Mouse (Mus musculus) telencephalon, adult 2 months (tissue): ENCODE results near the gene Actb.

Source experiments
- DNase-seq: peaks from one replicate; pipeline ENCODE4 v3.0.0-alpha.2; 2011; ENCODE audit warnings: low read depth, low spot score

Actb gene

DNA sequence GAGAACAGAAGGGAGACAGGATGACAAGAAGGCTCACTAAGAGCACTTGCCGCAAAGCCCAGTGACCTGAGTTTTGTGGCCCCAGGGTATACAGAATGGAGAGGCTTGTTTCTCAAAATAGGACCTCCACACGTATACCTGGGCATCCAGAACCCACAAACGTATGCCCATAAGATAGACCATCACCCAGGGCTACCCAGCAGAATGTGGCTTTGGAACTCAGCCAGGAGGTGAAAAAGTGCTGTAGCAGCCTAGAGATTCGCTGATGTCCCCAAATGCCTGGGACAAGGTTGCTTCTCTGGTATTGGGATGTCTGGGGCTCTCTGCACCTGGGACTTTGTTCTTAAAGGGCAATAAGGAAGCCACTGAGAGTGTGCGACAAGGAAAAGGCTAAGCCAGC, 15.7 kb upstream of the Actb start:
- no peak for DNase-seq

DNA sequence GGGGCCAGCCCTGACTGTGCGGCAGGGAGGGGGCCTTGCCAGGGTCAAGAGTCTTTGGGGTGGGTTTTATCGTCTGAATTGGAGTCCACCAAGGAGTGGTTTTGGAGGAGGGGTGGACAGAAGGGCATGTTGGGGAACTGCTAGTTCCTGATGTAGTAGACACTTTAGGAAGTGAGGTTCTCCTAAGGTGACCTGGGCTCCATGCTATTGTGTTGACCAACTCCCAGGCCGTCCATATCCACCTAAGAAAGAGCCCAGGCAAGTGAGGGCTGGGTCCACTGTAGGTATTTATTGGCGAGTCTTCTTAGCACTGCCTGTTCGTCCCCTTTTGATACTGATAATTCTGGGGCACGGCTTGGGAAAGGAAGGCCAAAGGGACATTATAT, 14.5 kb upstream of the Actb start:
- DNase-seq, result no peak

DNA sequence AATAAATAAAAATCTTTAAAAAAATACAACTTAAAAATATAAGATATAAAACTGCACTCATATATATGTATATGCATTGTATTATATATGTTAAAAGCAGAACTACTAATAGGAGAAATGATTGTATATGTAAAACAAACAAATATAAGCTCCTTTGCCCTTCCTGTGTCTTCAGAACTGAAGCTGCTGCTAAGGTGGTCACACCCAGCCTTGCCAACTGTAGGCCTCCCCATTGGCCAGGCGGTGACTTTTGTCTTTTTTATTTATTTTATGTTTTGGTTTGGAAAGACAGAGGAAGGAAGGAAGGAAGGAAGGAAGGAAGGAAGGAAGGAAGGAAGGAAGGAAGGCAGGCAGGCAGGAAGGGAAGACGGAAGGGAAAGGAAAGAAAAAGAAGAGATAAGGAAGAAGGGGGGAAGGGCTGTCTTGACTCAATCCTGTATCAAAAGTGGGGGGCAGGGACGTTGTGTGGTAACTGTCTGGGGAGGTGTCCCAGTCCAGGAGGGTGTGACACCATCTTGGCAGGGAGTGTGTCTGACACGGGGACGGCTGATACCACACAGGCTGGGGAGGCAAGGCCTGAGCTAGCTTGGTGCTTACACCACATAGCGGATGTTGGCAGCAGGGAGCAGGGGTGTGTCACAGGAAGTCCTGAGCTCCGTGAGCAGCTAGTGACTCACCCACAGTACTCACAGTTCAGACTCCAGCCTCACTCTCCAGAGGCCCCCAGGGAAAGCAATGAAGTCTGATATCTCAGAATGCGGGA, 13.9 kb upstream of the Actb start:
- DNase-seq, result no peak

DNA sequence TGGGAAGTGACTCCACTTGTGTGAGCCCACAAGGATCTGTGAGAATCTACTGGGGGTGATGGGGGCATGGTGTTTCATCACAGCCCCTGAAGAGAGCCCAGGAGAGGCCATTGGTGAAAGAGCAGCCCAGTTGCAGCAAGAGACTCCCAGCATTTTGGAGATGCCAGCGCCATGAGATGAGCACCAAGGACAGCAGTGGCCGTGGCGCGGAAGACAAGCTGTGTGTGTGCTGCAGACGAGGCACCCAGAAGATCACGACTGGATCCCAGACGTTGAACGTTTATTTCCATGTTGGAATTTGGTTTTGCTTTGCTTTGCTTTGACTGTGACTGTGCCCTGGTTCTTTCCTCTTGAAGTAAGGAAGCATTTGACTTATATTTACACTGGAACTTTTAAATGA, 10.8 kb upstream of the Actb start:
- DNase-seq, result no peak

DNA sequence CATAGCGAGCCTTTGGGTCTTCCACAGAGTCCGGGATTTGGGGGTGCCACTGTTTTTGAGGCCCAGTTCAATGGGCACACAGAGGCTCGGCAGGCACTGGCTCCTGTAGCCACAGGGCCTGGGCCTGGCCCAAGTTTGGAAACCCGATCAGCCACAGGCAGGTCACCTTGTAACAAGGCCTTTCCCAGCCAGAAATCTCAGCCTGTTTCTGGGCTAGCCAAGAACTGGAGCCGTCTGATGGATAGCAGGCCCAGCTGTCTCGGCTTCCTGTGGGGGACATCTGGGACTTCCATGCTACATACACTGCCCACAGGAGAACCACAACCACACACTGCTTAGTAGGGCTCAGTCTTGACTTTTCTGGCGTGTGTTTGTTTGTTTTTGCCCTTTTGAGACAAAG, 10.0 kb upstream of the Actb start:
- no peak for DNase-seq

DNA sequence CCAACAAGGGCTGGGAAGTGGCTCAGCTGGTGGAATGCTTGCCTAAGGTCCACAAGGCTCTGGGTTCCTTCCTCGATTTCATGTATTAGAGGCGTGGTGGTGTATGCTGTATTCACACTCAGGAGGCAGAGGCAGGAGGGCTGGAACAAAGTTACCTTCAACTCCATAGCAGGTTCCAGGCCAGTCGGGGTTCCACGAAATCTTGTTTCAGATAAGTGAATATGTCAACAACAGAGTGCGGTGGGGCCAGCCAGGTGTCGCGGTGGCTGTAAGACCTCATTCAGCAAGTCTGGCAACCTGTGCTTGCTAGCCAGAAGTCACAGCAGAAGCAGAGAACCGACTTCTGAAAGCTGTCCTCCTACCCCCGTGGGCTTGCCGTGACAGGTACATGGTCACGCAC, 8.7 kb upstream of the Actb start:
- no peak for DNase-seq

DNA sequence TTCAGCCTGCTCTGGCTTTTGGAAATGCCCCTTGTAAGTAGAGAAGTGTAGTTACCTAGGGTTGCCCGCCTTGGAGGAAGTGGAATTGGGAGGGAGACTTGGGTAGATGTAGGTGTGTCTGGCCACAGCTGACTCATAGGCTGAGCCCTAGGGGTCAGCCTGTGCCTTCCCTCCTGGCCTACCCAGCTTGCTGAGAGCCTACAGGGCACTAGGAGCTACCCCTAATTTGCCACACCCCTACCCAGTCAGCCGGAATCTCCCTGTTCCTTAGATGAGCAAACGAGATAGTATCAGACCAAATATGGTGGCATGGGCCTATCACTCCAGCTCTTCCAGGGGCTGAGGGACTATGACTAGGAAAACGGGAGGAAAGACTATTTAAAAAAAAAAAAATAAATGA, 6.2 kb upstream of the Actb start:
- DNase-seq, result no peak

DNA sequence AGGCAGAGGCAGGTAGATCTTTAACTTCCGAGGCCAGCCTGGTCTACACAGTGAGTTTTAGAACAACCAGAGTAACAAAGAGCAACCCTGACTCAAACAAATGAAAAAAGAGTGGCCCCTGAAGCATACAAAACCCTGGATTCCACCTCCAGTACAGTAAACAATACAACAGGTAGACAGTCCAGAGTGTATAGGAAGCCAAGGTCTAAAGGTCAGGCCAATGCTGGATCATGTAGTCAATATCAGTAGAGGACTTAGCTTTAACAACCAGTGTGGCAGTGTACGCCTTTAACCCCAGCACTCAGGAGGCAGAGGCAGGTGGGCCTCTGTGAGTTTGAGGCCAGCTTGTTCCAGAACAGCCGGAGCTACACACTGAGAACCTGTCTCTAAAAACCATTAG, 5.8 kb upstream of the Actb start:
- no peak for DNase-seq

DNA sequence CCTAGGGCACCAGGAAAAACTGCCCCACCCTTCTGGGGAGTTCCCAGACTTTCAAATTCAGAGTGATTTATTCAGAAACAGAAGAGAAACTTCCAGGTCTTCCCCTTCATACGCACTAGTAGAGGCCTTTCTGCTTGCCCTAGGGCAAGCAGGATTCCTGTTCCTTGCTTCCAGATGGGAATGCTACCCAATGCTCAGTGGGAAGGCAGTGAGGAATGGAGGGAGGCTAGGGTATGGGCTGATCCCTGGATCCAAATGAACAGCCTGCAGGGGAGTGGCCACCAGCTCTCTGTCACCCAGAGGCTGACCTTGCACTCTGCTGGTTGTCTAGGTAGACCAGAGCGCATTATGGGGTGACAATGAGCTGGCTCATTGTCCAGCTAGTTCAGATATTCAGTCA, 5.1 kb upstream of the Actb start:
- DNase-seq, result no peak

DNA sequence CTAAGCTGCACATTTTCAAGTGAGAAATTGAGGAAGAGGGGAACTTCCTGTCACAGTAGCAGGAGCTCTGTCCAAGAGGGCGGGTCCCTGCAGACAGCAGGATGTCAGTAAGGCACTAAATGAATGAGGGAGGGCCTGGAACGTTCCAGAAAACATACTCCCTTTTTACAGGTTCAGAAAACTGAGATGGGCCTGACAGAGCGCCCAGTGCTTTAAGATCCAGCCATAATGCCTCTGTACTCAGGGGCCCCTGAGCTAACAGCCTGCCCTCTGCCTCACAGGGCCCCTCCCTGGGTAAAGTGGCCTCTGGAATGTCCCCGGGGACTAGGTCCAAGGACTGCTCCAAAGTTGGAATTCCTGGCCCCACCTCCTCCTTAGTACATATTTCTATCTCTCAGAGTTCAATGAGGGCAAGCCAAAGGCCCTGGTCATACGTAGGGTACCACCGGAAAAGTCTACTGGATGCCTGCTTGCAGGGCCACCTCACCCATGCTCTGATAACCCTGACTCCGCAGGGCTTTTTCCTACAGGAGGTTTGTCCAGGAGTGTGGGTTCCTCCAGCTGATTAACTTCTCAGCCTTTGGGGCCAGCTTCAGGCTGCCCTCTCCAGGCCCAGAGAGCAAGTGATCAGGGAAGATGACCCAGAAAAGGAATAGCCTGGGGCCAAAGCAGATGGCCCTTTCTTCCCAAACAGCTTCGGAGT, 3.2 kb upstream of the Actb start:
- no peak for DNase-seq

DNA sequence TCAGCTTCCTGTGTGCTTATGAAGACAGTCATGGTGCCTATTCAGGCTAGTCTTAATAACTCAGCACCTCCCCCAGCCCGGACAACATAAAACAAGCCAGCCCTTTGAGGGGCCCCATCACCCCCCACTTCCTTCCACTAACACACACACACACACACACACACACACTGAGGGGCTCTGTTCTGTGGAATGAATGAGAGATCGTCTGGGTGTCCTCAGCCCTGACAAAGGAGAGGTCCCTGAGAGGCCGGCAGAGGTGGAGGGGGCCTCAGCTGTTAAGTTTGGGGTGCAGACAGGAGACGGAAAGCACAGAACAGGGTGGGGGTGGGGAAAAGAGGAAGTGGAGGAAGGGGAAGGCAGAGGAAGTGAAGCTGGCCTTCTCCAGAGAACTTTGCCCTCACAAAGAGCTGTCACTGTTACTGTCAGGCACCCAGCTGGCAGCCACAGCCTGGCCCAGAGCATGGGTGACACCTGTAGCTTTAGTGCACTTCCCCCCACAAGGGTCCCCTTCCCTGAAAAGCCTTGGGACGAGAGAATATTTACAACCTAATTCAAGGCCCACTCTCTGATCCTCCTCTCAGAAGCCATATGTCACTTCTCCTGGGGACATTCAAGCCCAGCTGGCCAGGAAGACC, 2.5 kb upstream of the Actb start:
- DNase-seq, result no peak

DNA sequence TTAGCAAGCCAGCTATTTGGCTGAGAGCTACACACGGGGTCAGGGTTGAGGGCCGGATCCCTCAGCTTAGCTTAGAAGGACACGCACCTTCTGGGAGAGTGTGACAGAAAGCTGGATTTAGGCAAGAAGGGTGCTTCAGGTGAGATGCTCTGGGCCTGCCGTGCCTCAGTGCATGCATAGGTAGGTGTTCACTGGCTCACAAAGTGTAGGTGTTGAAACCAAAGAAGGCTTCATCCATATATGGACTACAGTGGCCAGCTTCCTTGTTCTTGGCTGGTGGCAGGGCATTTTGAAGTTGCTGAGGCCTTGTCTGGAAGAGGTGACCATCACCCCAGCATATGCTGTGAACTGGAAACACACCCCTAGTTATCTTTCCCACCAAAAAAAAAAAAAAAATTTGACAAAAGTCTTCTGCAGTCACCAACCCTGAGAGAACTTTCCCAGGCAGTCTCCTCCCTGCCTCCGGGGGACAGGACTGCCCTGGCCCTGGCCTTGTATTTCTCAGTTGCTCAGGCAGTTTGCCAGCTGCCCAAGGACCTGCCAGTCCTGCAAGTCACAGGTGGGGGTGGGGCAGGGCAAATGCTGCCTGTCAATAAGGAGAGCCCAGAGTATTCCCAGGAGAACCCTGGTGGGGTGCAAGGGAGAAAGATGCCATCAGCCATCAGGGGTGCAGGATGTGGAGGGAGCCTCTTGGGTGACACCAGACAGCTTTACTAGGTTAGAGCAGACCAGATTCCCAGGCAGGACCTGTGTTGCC, 1.4 kb upstream of the Actb start:
- no peak for DNase-seq

DNA sequence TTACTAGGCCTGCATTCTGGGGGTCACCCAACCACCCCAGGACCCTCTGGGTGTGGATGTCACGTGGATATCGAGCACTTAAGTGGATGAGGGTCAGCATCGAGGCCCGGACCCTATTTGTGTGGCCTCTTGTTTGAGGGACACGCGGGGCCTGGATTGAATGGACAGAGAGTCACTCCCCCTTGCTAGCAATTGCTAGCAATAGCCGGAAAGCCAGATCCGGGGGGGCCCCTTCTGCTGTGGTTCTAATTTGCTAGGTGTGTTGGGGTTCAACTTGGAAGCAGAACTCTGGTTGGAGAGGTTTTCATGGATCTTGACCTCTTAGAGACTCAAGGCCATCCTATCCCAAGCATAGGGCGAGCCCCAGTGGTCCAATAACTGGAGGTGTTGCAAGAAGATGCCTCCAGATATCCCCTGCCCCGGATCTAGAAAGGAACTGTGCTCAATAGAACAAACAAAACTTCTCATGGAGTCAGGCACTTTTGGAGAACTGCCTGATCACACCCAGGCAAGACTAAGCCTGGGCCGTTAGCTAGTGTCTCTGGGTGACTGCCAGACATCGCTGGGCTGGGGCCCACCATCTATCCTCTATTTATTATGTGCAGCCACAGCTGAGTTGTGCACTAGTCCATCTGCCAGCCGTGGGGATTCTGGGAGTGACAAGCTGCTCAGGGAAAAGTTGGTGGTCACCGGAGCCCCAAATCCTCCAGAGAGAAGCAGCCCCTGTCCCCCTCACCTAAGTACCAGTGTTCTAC, 671 bp upstream of the Actb start:
- no peak for DNase-seq

DNA sequence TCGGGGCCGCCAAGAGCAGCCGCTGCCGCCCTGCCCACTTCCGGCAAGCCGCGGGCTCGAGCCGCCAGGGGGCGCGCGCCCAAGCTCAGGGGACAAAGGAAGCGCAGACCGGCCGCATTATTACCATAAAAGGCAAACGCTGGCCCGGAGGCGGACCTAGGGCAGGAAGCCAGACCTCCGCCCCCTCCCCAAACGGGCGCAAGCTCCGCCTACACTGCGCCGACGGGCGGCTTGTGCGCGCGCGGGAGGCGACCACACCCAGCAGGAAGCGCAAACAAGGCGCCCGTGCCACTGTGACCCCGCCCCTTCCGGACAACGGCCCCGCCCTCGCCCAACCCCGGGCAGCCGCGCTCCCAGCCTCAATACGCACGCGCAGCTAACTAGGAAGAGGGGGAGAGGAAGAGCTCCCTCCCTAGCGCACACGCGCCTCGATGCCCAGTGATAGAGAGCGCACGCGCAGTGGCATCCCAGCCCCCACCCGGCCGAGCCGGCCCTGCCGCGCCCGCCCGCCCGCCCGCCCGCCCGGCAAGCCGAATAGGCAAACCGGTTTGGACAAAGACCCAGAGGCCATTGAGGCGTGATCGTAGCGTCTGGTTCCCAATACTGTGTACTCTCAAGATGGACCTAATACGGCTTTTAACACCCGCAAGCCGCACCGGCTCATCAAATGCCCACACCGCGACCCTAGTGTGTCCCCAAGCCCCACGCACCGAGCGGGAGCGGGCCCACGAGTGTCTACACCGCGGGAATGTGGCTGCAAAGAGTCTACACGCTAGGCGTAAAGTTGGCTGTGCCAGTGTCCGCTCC, 626 bp downstream of the Actb start:
- peak; percentile 95 for DNase-seq

DNA sequence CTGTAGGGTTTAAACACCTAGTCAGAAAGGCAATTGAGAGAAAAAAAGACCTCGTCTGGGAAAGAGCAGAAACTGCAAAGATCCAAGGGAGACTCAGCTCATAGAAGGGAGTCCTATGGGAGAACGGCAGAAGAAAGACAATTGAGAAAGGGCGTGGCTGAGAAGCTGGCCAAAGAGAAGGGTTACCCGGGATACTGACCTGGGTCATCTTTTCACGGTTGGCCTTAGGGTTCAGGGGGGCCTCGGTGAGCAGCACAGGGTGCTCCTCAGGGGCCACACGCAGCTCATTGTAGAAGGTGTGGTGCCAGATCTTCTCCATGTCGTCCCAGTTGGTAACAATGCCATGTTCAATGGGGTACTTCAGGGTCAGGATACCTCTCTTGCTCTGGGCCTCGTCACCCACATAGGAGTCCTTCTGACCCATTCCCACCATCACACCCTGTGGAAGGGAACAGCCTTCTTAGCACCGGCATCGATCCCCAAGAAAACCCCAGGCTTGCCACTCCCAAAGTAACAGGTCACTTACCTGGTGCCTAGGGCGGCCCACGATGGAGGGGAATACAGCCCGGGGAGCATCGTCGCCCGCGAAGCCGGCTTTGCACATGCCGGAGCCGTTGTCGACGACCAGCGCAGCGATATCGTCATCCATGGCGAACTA, 1.4 kb downstream of the Actb start:
- DNase-seq, result no peak

DNA sequence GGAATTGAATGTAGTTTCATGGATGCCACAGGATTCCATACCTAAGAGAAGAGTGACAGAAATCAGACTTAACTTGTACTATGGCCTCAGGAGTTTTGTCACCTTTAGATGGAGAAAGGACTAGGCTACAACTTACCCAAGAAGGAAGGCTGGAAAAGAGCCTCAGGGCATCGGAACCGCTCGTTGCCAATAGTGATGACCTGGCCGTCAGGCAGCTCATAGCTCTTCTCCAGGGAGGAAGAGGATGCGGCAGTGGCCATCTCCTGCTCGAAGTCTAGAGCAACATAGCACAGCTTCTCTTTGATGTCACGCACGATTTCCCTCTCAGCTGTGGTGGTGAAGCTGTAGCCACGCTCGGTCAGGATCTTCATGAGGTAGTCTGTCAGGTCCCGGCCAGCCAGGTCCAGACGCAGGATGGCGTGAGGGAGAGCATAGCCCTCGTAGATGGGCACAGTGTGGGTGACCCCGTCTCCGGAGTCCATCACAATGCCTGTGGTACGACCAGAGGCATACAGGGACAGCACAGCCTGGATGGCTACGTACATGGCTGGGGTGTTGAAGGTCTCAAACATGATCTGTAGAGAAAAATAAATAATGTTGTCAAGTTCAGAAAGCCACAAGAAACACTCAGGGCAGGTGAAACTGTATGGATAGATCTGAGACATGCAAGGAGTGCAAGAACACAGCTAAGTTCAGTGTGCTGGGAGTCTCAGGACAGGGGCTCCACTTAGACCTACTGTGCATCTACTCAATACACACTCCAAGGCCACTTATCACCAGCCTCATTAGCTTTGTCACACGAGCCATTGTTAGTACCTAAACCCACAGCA, 2.1 kb downstream of the Actb start:
- no peak for DNase-seq

DNA sequence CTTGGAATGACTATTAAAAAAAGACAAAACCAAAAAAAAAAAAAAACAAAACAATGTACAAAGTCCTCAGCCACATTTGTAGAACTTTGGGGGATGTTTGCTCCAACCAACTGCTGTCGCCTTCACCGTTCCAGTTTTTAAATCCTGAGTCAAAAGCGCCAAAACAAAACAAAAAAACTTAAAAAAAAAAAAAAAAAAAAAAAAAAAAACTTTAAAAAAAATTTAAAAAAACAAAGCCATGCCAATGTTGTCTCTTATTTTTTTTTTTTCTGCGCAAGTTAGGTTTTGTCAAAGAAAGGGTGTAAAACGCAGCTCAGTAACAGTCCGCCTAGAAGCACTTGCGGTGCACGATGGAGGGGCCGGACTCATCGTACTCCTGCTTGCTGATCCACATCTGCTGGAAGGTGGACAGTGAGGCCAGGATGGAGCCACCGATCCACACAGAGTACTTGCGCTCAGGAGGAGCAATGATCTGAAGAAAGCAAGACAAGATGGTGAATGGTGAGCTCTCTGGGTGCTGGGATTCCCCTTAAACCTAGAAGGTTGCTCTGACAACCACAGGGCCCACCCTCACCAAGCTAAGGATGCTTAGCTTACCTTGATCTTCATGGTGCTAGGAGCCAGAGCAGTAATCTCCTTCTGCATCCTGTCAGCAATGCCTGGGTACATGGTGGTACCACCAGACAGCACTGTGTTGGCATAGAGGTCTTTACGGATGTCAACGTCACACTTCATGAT, 2.9 kb downstream of the Actb start:
- DNase-seq, result no peak

DNA sequence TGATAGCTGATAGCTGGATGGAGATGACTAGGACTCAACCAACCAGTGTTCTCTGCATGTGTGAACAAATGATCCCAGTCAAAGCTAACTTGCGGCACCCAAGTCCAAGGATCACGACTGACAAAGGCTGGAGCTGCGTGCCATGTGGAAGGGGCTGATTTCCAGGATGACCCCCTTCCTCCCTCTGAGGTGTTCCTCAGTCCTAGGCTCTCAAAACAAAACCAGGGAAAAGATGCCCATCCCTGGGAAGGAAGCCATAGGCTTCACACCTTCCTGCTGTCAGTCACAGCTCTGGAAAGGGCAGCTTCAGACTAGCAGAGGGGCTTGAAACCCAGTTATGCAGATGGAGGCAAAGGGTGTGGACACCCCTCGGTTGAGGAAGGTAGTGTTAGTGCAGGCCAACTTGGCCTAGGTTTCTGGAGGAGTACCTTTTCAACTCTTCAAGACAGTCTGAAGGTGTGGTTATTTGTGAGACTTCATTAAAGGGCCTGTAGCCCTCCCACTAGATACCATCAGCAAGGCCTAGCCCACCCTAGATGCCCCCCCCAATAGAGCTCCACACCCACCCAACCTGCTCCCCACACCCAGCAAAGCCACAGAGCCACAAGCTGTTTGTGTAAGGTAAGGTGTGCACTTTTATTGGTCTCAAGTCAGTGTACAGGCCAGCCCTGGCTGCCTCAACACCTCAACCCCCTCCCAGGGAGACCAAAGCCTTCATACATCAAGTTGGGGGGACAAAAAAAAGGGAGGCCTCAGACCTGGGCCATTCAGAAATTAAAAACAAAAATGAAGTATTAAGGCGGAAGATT, 3.8 kb downstream of the Actb start:
- DNase-seq, result no peak
